ENCODE assay signal across 13 mouse cellular contexts in the genomic region with DNA sequence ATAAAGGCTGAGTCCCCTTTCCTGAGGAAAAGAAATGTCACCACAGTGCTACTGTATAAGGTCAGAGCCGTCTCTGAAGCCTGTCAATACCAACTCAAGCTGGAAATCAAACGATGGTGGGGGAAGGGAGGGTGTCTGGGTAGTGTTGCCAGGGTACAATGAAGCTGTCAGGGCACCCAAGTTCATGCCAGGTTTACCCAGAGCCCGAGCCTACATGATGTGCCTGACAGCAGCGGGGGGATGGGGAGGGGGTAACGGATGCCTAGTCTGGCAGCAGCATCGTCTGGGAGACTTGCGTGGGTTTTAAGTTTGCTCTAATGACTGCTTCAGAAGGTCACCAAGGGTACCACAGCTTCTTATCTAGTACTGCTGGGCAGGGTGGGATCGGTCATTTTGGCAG. TPM values are rescaled to one million over a fixed set of nuclear protein-coding genes. Genes with fewer than 3 reads are reported as not detected.
DNase-seq lines count a peak whose midpoint lies in the region; ATAC-seq lines count a peak whose summit lies in the region.
"Had no signal": no experiment of that assay in that cellular context is flagged by ENCODE, and none has a peak within 500 bp of the region (broad histone marks: within the 10 kb centered on the region; RNA-seq: fewer than 3 reads in every experiment).

No protein-coding gene starts in this region.

- peak overlapping the region; percentile 27 for H3K4me2 ChIP-seq in heart, embryonic 13.5 days

- peaks cover 59% of the 10 kb centered on the region for H3K4me1 ChIP-seq in heart, embryonic 13.5 days
- H3K4me1 ChIP-seq in limb, embryonic 10.5 days: peaks cover 35% of the 10 kb centered on the region

- H3K27me3 ChIP-seq in heart, embryonic 13.5 days (replicated peaks): no peaks in the 10 kb centered on the region
- no peaks in the 10 kb centered on the region for H3K27me3 ChIP-seq in limb, embryonic 10.5 days (ENCODE audit: low read depth, poor library complexity, severe bottlenecking)
- H3K27me3 ChIP-seq: megakaryocyte, embryonic 14.5 days had no signal

- no peak for ATAC-seq in heart, embryonic 13.5 days (ENCODE audit: extremely low read depth, insufficient number of reproducible peaks, low FRiP score, low TSS enrichment)
- peak; percentile 21 for ATAC-seq in CD4-positive, CD25-positive, alpha-beta regulatory T cell, adult 4 months
- ATAC-seq: liver, postnatal 0 days had no signal

- no peak overlapping the region for H3K4me3 ChIP-seq in heart, embryonic 13.5 days
- no peak overlapping the region for H3K4me3 ChIP-seq in limb, embryonic 10.5 days
- H3K4me3 ChIP-seq: megakaryocyte, embryonic 14.5 days had no signal

- H3K9ac ChIP-seq in heart, embryonic 13.5 days: no peak overlapping the region
- H3K9ac ChIP-seq: liver, postnatal 0 days had no signal

- intact Hi-C loops in heart, postnatal 25 days (cut with DNase I): no loop called here
- intact Hi-C loops in gastrocnemius, postnatal 36 days (cut with DNase I): no loop called here

- WGBS in heart, embryonic 13.5 days: 44% methylated on average over 8 of the region's 8 CpGs
- 71% methylated on average over 8 of the region's 8 CpGs for WGBS in limb, embryonic 10.5 days

- no peak for DNase-seq in heart, postnatal 25 days (ENCODE audit: low spot score)
- peak; percentile 51 for DNase-seq in CD4-positive, CD25-positive, alpha-beta regulatory T cell, adult 2 months (ENCODE audit: low read depth, low spot score)
- no peak for DNase-seq in limb, embryonic 10.5 days (ENCODE audit: low spot score)
- DNase-seq in gastrocnemius, postnatal 36 days: no peak
- DNase-seq in thymus, postnatal 10 days (ENCODE audit: low spot score in 2 of 2): no peak
- DNase-seq: adrenal gland, postnatal 10 days; heart, postnatal 4 days; kidney, adult 2 months; liver, postnatal 0 days; spleen, adult 18-20 months had no signal

- peaks cover 45% of the 10 kb centered on the region for H3K36me3 ChIP-seq in heart, embryonic 13.5 days
- H3K36me3 ChIP-seq in limb, embryonic 10.5 days: peaks cover 53% of the 10 kb centered on the region

- H3K27ac ChIP-seq in heart, embryonic 13.5 days (replicated peaks): no peak overlapping the region
- peak overlapping the region; percentile 44; the same call in 1 of the 2 replicates for H3K27ac ChIP-seq in limb, embryonic 10.5 days

- no peaks in the 10 kb centered on the region for H3K9me3 ChIP-seq in heart, embryonic 13.5 days
- no peaks in the 10 kb centered on the region for H3K9me3 ChIP-seq in limb, embryonic 10.5 days (replicated peaks)

RNA-seq across cellular contexts. Expression of gene Snx18, which starts 23.1 kb away (rescaled TPM):
- 13.8 and 14.4 TPM in 2 replicates for polyA plus RNA-seq in heart, embryonic 13.5 days (2015; fragmentation: Nextera tagmentation; extraction: Ambion mirVana)
- total RNA-seq in heart, postnatal 25 days (2021): 10 to 100 TPM; 22.6 to 23.6 TPM
- 10 to 100 TPM in 1 of 2 experiments, 1 to 10 TPM in 1; 6.0 to 11.5 TPM for polyA plus RNA-seq in CD4-positive, CD25-positive, alpha-beta regulatory T cell, adult 4 months (2017; shearing (Covaris generic))
- 21.6 and 22.5 TPM in 2 replicates for polyA plus RNA-seq in limb, embryonic 10.5 days (2016; fragmentation: Nextera tagmentation; extraction: Ambion mirVana)
- 1 to 10 TPM; 9.3 TPM for total RNA-seq in gastrocnemius, postnatal 36 days (2021)
